Comparison of ENCODE assay signal across 14 mouse cellular contexts in genomic region chr8:90036436-90036835, GRCm38 (mm10).
"Had no signal": no experiment of that assay in that cellular context is flagged by ENCODE, and none has a peak within 500 bp of the region (broad histone marks: within the 10 kb centered on the region; RNA-seq: fewer than 3 reads in every experiment).

No protein-coding gene starts in this region.

- H3K4me1 ChIP-seq: intestine, embryonic 15.5 days; liver, embryonic 13.5 days; megakaryocyte, embryonic 14.5 days had no signal

- H3K27me3 ChIP-seq: intestine, embryonic 15.5 days; liver, embryonic 13.5 days; megakaryocyte, embryonic 14.5 days; midbrain, embryonic 13.5 days had no signal

- H3K4me2 ChIP-seq: intestine, embryonic 15.5 days; liver, embryonic 13.5 days; lung, embryonic 14.5 days; midbrain, embryonic 13.5 days had no signal

- ATAC-seq: intestine, embryonic 15.5 days; lung, postnatal 0 days; midbrain, embryonic 13.5 days had no signal

- H3K27ac ChIP-seq: intestine, embryonic 15.5 days; liver, embryonic 13.5 days; midbrain, embryonic 10.5 days; midbrain, embryonic 13.5 days had no signal

- H3K4me3 ChIP-seq: intestine, embryonic 15.5 days; liver, embryonic 13.5 days; megakaryocyte, embryonic 14.5 days; midbrain, embryonic 10.5 days; midbrain, embryonic 13.5 days had no signal

- H3K9ac ChIP-seq: intestine, embryonic 15.5 days; liver, embryonic 13.5 days; lung, embryonic 14.5 days; midbrain, embryonic 13.5 days had no signal

- H3K36me3 ChIP-seq: intestine, embryonic 15.5 days; liver, embryonic 13.5 days; midbrain, embryonic 10.5 days; midbrain, embryonic 13.5 days had no signal

- H3K9me3 ChIP-seq: intestine, embryonic 15.5 days; liver, embryonic 13.5 days; midbrain, embryonic 10.5 days had no signal

- DNase-seq: kidney, adult 18-20 months; kidney, adult 9 months; kidney, postnatal 14 days; kidney, postnatal 4 days; layer of hippocampus, adult 9-11 months; liver, embryonic 13.5 days; lung, embryonic 14.5 days; lung, postnatal 36 days; thymus, postnatal 25 days had no signal
